Mouse (Mus musculus): Measurements from ENCODE around the gene Hist1h4d.
A peak's percentile ranks its signal among the peaks of the same experiment; 100 is the strongest.
"Not testable (repeated sequence)": the region's sequence is repeated elsewhere in the genome, so short reads cannot be mapped to it uniquely, and the experiment has no call there.

The Hist1h4d gene

GRCm38 (mm10) chr13:23581408-23582218, at the start of gene Hist1h4d:
Hist1h4d (plus strand) TSS chr13:23581598.
- DNase-seq = peak; percentile 98

- no peak for DNase-seq
Measured at GRCm38 (mm10) chr13:23532262-23533075, 48.9 kb upstream of the Hist1h4d start.

DNA sequence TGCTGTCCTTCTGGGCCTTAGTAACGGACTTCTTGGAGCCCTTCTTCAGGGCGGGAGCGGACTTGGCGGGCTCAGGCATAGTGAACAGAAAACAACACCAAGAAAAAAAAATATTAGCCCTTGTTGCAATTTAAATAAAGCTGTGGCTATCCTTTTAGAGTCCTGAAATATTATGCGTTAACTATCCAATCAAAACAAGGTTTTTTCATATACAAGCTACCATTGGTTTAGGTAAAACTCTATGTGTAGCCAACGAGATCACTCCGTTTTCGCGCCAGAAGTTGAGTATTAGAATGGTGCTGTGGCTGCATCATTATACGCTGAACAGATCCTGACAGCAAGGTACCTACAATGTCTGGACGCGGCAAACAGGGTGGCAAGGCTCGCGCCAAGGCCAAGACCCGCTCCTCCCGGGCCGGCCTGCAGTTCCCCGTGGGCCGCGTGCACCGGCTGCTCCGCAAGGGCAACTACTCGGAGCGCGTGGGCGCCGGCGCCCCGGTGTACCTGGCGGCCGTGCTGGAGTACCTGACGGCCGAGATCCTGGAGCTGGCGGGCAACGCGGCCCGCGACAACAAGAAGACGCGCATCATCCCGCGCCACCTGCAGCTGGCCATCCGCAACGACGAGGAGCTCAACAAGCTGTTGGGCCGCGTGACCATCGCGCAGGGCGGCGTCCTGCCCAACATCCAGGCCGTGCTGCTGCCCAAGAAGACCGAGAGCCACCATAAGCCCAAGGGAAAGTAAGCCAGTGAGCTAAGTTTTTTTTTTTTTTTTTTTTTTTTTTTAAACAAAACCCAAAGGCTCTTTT, 47.6 kb upstream of the Hist1h4d start, which contains the start of gene Hist1h2af:
TSS of gene Hist1h2af (plus strand) at position 347 of the 808 bp plus-strand sequence.
- peak; percentile 66 for DNase-seq

GRCm38 (mm10) chr13:23534368-23535131, 46.8 kb upstream of the Hist1h4d start:
- DNase-seq = peak; percentile 36

DNA sequence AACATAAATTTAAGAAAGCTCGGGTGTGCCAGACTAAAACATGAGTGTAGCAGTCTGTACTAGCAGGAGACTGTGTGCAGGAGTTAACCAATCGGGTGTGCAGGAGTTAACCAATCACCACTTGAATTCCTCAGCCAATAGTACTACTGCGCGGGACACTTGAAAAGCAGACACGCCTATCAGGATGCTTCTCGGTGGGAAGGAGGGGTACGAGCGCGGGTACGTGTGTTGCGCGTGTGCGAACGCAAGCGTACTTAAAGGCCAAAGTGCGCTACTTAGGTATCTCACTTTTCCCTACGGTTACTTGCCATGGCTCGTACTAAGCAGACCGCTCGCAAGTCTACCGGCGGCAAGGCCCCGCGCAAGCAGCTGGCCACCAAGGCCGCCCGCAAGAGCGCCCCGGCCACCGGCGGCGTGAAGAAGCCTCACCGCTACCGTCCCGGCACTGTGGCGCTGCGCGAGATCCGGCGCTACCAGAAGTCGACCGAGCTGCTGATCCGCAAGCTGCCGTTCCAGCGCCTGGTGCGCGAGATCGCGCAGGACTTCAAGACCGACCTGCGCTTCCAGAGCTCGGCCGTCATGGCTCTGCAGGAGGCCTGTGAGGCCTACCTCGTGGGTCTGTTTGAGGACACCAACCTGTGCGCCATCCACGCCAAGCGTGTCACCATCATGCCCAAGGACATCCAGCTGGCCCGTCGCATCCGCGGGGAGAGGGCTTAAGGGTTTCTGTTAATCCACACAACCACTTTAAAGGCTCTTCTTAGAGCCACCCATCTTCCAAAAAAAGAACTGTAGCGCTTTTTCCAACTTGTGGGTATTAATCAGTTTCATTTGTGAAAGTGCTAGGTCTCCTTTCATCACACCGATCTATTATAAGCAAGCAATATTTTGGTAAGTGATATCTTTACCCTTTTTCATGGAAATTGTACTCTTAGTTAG, 46.0 kb upstream of the Hist1h4d start, which contains the start of gene Hist1h3g:
TSS of gene Hist1h3g (plus strand) at position 286 of the 939 bp plus-strand sequence.
- DNase-seq = peak; percentile 82

GRCm38 (mm10) chr13:23536076-23536822, 45.1 kb upstream of the Hist1h4d start:
- no peak for DNase-seq

DNA sequence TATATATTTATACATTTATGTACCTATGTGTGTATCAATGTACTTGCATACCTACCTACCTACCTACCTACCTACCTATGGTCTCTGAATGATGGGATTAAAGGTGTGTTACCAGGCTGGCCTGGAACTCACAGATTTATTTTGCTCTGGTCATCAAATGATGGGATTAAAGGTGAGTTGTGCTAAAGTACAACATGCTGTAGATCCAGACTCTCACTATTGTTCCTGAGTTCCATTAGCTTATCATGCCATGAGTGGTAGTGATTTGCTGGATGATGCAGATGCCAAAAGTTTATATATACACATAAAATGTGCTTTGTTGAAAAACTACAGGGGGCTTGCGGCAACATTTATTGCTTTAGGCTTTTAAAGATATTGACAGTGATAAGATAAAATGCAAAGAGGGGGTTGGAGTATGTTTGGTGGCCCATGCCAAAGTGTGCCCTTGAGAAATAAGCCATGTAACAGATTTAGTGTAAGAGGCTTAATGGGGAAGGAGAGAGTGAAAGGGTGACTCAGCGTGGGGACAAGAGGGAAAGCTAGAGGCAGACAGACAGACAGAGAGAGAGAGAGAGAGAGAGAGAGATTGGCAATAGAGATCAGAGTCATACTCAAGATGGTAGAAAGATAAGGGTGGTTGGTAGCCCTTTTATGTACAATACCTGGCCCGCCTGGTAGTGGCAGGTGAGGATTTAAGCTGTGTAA, 44.2 kb upstream of the Hist1h4d start:
- no peak for DNase-seq

DNA sequence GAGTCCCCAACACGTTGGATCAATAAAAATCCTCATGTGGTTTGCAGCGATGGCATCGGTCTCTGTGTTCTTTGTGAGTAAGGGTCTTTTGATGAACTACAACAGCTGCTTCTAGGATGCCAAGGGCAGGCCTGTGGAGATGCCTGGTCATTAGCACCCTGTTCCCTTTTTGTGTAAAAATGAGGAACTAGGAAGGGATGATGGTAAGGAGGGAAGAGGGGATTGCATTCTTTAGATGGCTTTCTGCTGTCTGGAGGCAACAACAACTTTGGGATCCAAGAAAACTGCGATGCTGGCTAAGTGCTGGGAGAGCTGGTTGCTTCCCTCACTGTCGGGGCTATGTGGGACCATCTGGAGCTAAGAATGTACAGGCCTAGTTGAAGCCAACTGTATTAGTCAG, 43.1 kb upstream of the Hist1h4d start:
- DNase-seq = no peak

GRCm38 (mm10) chr13:23539821-23540220, 41.6 kb upstream of the Hist1h4d start:
- not testable (repeated sequence) for DNase-seq

GRCm38 (mm10) chr13:23541497-23541896, 39.9 kb upstream of the Hist1h4d start:
- no peak for DNase-seq

- not testable (repeated sequence) for DNase-seq
Measured at GRCm38 (mm10) chr13:23542225-23542980, 39.0 kb upstream of the Hist1h4d start.

DNA sequence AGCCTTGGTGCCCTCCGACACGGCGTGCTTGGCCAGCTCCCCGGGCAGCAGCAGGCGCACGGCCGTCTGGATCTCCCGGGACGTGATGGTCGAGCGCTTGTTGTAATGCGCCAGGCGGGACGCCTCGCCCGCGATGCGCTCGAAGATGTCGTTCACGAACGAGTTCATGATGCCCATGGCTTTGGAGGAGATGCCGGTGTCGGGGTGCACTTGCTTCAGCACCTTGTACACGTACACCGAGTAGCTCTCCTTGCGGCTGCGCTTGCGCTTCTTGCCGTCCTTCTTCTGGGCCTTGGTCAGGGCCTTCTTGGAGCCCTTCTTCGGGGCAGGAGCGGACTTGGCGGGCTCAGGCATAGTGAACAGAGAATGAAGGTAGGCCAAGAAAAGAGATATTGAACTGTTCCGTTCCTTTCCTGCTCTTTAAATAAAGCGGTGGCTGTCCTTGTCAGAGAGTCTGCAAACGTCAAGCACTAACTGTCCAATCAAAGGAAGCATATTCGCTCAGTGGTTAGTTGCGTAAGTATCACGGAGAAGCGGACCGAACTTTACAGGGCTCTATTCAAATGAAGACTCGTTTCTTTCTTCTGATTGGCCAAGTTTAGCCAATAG, 38.3 kb upstream of the Hist1h4d start, which contains the start of gene Hist1h2bh:
TSS of gene Hist1h2bh (minus strand) at position 394 of the 609 bp plus-strand sequence.
- DNase-seq = peak; percentile 85

- DNase-seq = peak; percentile 89
Measured at GRCm38 (mm10) chr13:23543965-23544786, 37.2 kb upstream of the Hist1h4d start, which contains the start of gene Hist1h3f. Hist1h3f (plus strand) TSS chr13:23544052.

DNA sequence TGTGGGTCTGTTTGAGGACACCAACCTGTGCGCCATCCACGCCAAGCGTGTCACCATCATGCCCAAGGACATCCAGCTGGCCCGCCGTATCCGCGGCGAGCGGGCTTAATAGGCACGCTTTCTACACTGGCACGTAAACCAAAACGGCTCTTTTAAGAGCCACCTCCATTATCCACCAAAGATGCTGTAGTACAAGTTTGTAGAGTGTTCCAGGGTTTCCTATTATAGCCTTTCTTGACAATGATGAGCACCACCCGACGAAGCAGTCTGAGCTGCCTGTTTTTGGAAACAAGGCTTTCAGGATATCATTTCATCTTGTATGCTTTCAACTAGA, 36.6 kb upstream of the Hist1h4d start:
- not testable (repeated sequence) for DNase-seq

DNA sequence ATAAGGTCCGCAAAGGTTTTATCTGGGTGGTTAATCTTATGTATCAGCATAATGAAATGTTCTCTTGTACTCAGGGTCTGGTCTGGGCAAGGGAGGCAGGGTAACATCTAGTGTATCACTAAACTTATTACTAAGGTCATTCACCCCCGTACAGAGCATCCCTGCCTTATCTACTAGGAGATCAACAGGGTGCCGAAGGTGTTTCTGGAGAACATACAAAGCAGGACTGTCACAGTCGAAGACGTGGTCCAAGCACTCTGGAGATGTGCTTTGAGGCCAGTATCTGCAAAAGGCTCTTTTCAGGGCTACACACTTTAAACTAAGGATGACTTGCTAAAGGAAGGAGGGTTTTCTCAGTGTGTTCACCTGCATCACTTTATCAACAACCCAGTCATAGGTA, 34.7 kb upstream of the Hist1h4d start:
- no peak for DNase-seq

- DNase-seq = no peak
Measured at GRCm38 (mm10) chr13:23550761-23551145, 30.6 kb upstream of the Hist1h4d start.
